Mouse (Mus musculus): ENCODE data around the gene Rasgrf2. TPM values are rescaled to one million over a fixed set of nuclear protein-coding genes. Genes with fewer than 3 reads are reported as not detected.

Gene Rasgrf2
- polyA plus RNA-seq, 1 experiment from 2014 or later = 0.88 TPM

GRCm38 (mm10) chr13:91893132-91893531 is 238.3 kb downstream of the Rasgrf2 start:
- Histone ChIP-seq H3K36me3 (no peaks in the 10 kb centered on the region), H3K9me3 (replicated peaks) (no peaks in the 10 kb centered on the region), H3K4me1 (no peaks in the 10 kb centered on the region), H3K4me2 (replicated peaks) (no peak overlapping the region), H3K27me3 (no peaks in the 10 kb centered on the region), H3K9ac (no peak overlapping the region), H3K27ac (no peak overlapping the region), H3K4me3 (no peak overlapping the region)
- no peak for ATAC-seq (ENCODE audit: low FRiP score)
- WGBS = 81% methylated on average over 6 of the region's 6 CpGs

GRCm38 (mm10) chr13:91890031-91890619 is 241.3 kb downstream of the Rasgrf2 start:
- no peak overlapping the region for H3K4me2 ChIP-seq (replicated peaks)
- no peaks in the 10 kb centered on the region for H3K27me3 ChIP-seq
- H3K27ac ChIP-seq = no peak overlapping the region
- no peaks in the 10 kb centered on the region for H3K36me3 ChIP-seq
- no peak overlapping the region for H3K9ac ChIP-seq
- ATAC-seq (ENCODE audit: low FRiP score) = no peak
- H3K4me1 ChIP-seq = no peaks in the 10 kb centered on the region
- H3K4me3 ChIP-seq = no peak overlapping the region
- WGBS = 82% methylated on average over 6 of the region's 6 CpGs
- H3K9me3 ChIP-seq (replicated peaks) = no peaks in the 10 kb centered on the region

GRCm38 (mm10) chr13:91884714-91885386 is 246.6 kb downstream of the Rasgrf2 start:
- ATAC-seq (ENCODE audit: low FRiP score) = no peak
- H3K4me3 ChIP-seq = no peak overlapping the region
- H3K4me2 ChIP-seq (replicated peaks) = no peak overlapping the region
- no peaks in the 10 kb centered on the region for H3K36me3 ChIP-seq
- no peaks in the 10 kb centered on the region for H3K4me1 ChIP-seq
- H3K27me3 ChIP-seq = no peaks in the 10 kb centered on the region
- no peaks in the 10 kb centered on the region for H3K9me3 ChIP-seq (replicated peaks)
- H3K27ac ChIP-seq = no peak overlapping the region
- 90% methylated on average over 5 of the region's 5 CpGs for WGBS
- H3K9ac ChIP-seq = no peak overlapping the region

DNA sequence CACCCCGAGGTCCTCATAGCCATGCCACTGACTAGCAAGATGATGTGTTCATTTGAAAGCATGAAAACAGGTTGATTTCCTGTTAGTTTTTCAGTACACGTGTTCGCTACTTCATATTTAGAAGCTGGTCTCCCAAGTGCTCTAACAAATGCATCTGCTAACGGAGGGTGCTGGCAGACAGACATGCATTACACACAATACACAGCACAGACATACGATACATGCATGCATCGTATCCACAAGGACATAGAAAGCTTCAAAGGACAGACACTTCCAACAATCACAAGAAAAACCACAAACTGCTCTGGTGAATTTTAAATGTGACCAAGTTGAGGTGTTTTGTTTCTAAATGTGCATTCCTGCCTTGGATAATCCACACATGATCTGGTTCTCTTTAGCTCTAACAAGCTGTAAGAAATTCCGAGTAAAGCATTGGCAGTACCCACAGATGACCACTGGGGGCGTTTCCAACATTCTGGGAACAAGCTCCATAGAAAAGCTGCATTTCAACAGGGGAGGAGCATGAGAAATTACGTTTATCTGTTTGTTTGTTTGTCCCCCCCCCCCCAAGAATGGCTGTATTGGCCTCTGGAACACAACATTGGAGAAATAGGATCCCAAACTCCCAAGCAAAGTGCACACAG is 249.5 kb downstream of the Rasgrf2 start:
- Histone ChIP-seq H3K4me3 (no peak overlapping the region), H3K27ac (no peak overlapping the region), H3K4me1 (no peaks in the 10 kb centered on the region), H3K4me2 (replicated peaks) (no peak overlapping the region), H3K9me3 (replicated peaks) (no peaks in the 10 kb centered on the region), H3K36me3 (no peaks in the 10 kb centered on the region), H3K27me3 (no peaks in the 10 kb centered on the region), H3K9ac (no peak overlapping the region)
- ATAC-seq (ENCODE audit: low FRiP score) = no peak
- 61% methylated on average over 9 of the region's 9 CpGs for WGBS

- no peaks in the 10 kb centered on the region for H3K27me3 ChIP-seq
- 87% methylated on average over 4 of the region's 4 CpGs for WGBS
- no peak overlapping the region for H3K4me3 ChIP-seq
- no peak overlapping the region for H3K4me2 ChIP-seq (replicated peaks)
- H3K4me1 ChIP-seq = no peaks in the 10 kb centered on the region
- no peaks in the 10 kb centered on the region for H3K36me3 ChIP-seq
- no peak for ATAC-seq (ENCODE audit: low FRiP score)
- no peak overlapping the region for H3K9ac ChIP-seq
- H3K9me3 ChIP-seq (replicated peaks) = no peaks in the 10 kb centered on the region
- H3K27ac ChIP-seq = no peak overlapping the region
Measured at GRCm38 (mm10) chr13:91880256-91880655, 251.2 kb downstream of the Rasgrf2 start.

GRCm38 (mm10) chr13:91877996-91878395 is 253.5 kb downstream of the Rasgrf2 start:
- no peak for ATAC-seq (ENCODE audit: low FRiP score)
- H3K36me3 ChIP-seq = no peaks in the 10 kb centered on the region

DNA sequence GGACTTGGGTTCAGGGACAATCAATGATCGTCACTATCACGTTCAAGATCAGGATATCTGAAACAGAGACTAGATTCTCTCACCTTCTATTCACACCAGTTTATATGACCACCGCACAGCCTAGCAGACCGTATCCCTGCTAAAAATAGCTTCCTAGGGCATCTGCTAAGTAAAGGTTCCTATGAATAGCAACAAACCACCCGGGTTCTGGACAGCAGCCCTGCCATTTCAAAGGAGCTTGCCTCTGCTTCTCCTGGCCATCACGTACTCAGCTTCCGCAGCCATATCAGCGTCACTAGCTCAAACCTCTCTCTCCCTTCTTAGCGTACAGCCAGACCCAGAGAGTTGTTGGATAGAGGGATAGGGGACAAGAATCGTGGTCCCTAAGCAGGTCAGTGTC is 254.1 kb downstream of the Rasgrf2 start:
- 94% methylated on average over 10 of the region's 10 CpGs for WGBS
- Histone ChIP-seq H3K27me3 (no peaks in the 10 kb centered on the region), H3K4me2 (replicated peaks) (no peak overlapping the region), H3K4me3 (no peak overlapping the region), H3K9ac (no peak overlapping the region), H3K36me3 (no peaks in the 10 kb centered on the region), H3K9me3 (replicated peaks) (no peaks in the 10 kb centered on the region), H3K27ac (no peak overlapping the region), H3K4me1 (no peaks in the 10 kb centered on the region)
- no peak for ATAC-seq (ENCODE audit: low FRiP score)

More at GRCm38 (mm10) chr13:91877996-91878395, 253.5 kb downstream of the Rasgrf2 start:
- Histone ChIP-seq H3K4me2 (replicated peaks) (no peak overlapping the region), H3K9me3 (replicated peaks) (no peaks in the 10 kb centered on the region), H3K4me1 (no peaks in the 10 kb centered on the region), H3K4me3 (no peak overlapping the region), H3K27me3 (no peaks in the 10 kb centered on the region), H3K9ac (no peak overlapping the region), H3K27ac (no peak overlapping the region)
- 84% methylated on average over 3 of the region's 3 CpGs for WGBS

DNA sequence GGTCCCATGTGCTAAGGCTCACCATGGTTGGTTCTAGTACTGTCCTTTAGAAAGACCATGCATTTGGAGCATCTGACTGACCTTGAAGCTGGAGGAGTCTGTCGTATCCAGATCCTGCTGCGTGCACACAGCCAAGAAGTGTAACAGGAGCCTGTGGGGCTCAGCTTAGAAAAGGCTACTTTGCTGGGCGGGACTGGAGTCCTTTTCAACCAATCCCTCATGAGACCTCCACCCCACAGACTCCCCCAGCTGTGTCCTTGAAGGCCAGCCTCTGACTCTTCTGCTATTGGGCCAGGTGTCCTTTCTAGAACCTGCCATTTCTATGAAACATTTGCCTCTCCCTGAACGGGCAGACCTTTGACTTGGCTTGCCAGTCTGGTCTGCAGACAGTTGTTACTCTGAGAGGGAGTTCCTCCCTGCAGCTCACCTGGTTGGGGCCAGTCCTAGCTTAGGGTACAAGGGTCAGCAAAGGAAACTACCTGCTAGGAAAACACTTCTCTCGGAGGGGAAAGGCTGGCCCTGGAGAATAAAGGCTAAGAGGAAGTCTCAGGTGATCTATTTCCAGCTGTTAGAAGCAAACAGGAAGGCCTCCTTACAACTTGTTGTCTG is 254.6 kb downstream of the Rasgrf2 start, which contains the start of gene Ckmt2:
Gene Ckmt2 (minus strand): TSS at position 145 of the 609 bp plus-strand sequence.
- 77% methylated on average over 5 of the region's 5 CpGs for WGBS
- Histone ChIP-seq H3K4me1 (no peaks in the 10 kb centered on the region), H3K4me3 (no peak within 1 kb of the TSS), H3K9ac (no peak within 1 kb of the TSS), H3K27me3 (no peaks in the 10 kb centered on the region), H3K36me3 (no peaks in the 10 kb centered on the region), H3K4me2 (replicated peaks) (no peak within 1 kb of the TSS), H3K27ac (no peak within 1 kb of the TSS), H3K9me3 (replicated peaks) (no peaks in the 10 kb centered on the region)
- no peak for ATAC-seq (ENCODE audit: low FRiP score)

GRCm38 (mm10) chr13:91875581-91875980 is 255.9 kb downstream of the Rasgrf2 start:
- no peak for ATAC-seq (ENCODE audit: low FRiP score)
- Histone ChIP-seq H3K27ac (no peak overlapping the region), H3K9me3 (replicated peaks) (no peaks in the 10 kb centered on the region), H3K4me3 (no peak overlapping the region), H3K9ac (no peak overlapping the region), H3K4me2 (replicated peaks) (no peak overlapping the region), H3K36me3 (no peaks in the 10 kb centered on the region), H3K4me1 (no peaks in the 10 kb centered on the region), H3K27me3 (no peaks in the 10 kb centered on the region)
- 43% methylated on average over 2 of the region's 2 CpGs for WGBS

DNA sequence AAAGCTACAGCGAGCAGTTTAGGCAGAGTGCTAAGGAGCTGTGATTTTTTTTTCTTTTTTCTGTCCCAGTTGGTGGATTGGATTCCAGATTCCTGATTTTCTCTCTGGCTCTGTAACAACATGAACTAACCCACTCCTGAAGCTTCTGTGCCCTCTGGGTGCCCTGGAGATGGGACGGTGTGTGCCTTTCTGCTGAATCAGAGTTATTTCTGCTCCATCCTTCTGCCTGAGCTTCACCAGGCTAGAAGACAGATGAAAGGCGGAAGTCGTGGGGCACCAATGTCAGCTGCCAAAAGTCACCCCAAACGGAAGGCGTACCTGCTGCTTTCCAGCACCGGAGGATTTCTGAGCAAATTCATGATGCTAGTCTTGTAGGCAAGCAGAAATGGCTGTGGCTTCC is 256.9 kb downstream of the Rasgrf2 start:
- 83% methylated on average over 7 of the region's 7 CpGs for WGBS
- Histone ChIP-seq H3K4me2 (replicated peaks) (no peak overlapping the region), H3K9ac (no peak overlapping the region), H3K36me3 (no peaks in the 10 kb centered on the region), H3K9me3 (replicated peaks) (no peaks in the 10 kb centered on the region), H3K27ac (no peak overlapping the region), H3K4me1 (no peaks in the 10 kb centered on the region), H3K27me3 (no peaks in the 10 kb centered on the region), H3K4me3 (no peak overlapping the region)
- ATAC-seq (ENCODE audit: low FRiP score) = no peak

DNA sequence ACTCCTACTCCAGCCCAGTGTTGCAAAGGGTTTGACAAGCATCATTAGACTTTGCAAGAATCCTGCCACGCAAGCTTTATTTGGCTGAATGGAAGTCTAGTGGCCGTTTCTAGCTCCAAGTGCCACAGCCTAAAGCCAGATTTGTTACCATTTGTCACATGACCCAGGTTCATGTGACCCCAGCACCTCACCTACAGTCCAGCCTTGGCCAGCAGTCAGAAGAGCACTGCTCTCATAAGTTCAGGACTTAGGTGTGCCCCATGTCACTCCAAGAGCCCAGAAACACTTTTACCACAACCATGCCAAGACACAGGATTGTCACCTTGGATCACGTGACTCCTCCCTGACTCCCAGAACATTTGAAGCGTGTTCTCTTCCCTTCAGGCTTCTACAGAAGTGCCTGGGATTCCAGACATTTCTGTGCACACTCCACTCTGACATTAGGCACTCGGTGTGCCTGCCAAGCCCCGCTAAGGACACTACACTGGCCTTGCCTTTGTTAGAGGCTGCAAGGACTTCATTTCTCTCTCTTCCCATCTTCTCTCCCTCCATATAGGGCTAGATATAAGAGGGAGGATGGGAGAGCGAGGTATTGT is 257.6 kb downstream of the Rasgrf2 start:
- H3K9ac ChIP-seq = no peak overlapping the region
- no peaks in the 10 kb centered on the region for H3K36me3 ChIP-seq
- 72% methylated on average over 7 of the region's 7 CpGs for WGBS
- no peak for ATAC-seq (ENCODE audit: low FRiP score)
- H3K9me3 ChIP-seq (replicated peaks) = no peaks in the 10 kb centered on the region
- H3K27ac ChIP-seq = no peak overlapping the region
- H3K4me1 ChIP-seq = no peaks in the 10 kb centered on the region
- H3K27me3 ChIP-seq = no peaks in the 10 kb centered on the region
- H3K4me3 ChIP-seq = no peak overlapping the region
- H3K4me2 ChIP-seq (replicated peaks) = no peak overlapping the region

GRCm38 (mm10) chr13:91868577-91868976 is 262.9 kb downstream of the Rasgrf2 start:
- H3K27ac ChIP-seq = no peak overlapping the region
- no peak overlapping the region for H3K9ac ChIP-seq
- ATAC-seq (ENCODE audit: low FRiP score) = no peak
- no peak overlapping the region for H3K4me2 ChIP-seq (replicated peaks)
- 93% methylated on average over 1 of the region's 1 CpGs for WGBS
- H3K4me1 ChIP-seq = no peaks in the 10 kb centered on the region
- H3K27me3 ChIP-seq = no peaks in the 10 kb centered on the region
- no peaks in the 10 kb centered on the region for H3K9me3 ChIP-seq (replicated peaks)
- no peaks in the 10 kb centered on the region for H3K36me3 ChIP-seq
- no peak overlapping the region for H3K4me3 ChIP-seq

Measured in hindbrain, embryonic 12.5 days (tissue).